Mouse (Mus musculus) cerebellum, adult 2 months (tissue): ENCODE measurements around the gene Zgrf1.

Experiments
- CTCF ChIP-seq: fragments of 200-500 bp; IDR thresholded peaks from 2 replicates; pipeline ENCODE4 v1.5.1; 2011; ENCODE audit warnings: low read depth, mild to moderate bottlenecking, control low read depth, low read length, moderate library complexity, borderline replicate concordance; ENCODE audit not compliant: insufficient read depth
- POLR2A ChIP-seq: fragments of 200-500 bp; IDR thresholded peaks from 2 replicates; pipeline ENCODE4 v1.6.1; 2011; ENCODE audit warnings: low read length, control low read depth, borderline replicate concordance; ENCODE audit not compliant: insufficient read depth

GRCm38 (mm10) chr3:127642211-127642610 is 88.9 kb downstream of the Zgrf1 start:
- TF ChIP-seq CTCF (no peak), POLR2A (no peak)
